Mouse (Mus musculus) CH12.LX (cell line): ENCODE data around the gene Trcg1. TPM values are rescaled to one million over a fixed set of nuclear protein-coding genes. Genes with fewer than 3 reads are reported as not detected.

Experiments
- DNase-seq: peaks from one replicate; pipeline ENCODE4 v3.0.0-alpha.2; 2013; ENCODE audit errors: extremely low read depth
- H3K27ac ChIP-seq: 2 replicates; pipeline ENCODE4 v1.5.1; 2012; ENCODE audit warnings: low read depth, mild to moderate bottlenecking, control low read depth, moderate library complexity; ENCODE audit not compliant: insufficient read depth
- H3K27me3 ChIP-seq: replicated peaks from 2 replicates; pipeline ENCODE3; 2012; ENCODE audit warnings: inconsistent platforms
- H3K36me3 ChIP-seq, 2 experiments: replicated peaks in 1 of 2; 2 replicates each; pipeline versions ENCODE3 to v1.6.1; 2012; ENCODE audit warnings: inconsistent platforms in 1 of 2, low read length in 1 of 2, mild to moderate bottlenecking in 1 of 2, mixed read lengths in 1 of 2, moderate library complexity in 1 of 2; ENCODE audit not compliant: control insufficient read depth in 1 of 2, insufficient read depth in 1 of 2
- H3K4me1 ChIP-seq, 2 experiments: 2 replicates each; pipeline ENCODE4 v1.6.1; 2012; ENCODE audit warnings: inconsistent platforms in 1 of 2, moderate library complexity in 1 of 2; ENCODE audit not compliant: insufficient read depth in 2 of 2, control insufficient read depth in 1 of 2
- H3K4me2 ChIP-seq: 2 replicates; pipeline ENCODE4 v1.6.1; 2012; ENCODE audit warnings: low read depth, mild to moderate bottlenecking, control low read depth; ENCODE audit not compliant: poor library complexity, insufficient read depth, severe bottlenecking
- H3K4me3 ChIP-seq, 3 experiments: fragments of 150-350 bp in 1 of 3; sonication (generic) in 1 of 3; replicated peaks in 1 of 3; 2 replicates each; pipeline versions ENCODE3 to v1.5.1; 2011 to 2012; ENCODE audit warnings: low read depth in 2 of 3, low read length in 2 of 3, mild to moderate bottlenecking in 2 of 3, moderate library complexity in 2 of 3, control low read depth in 1 of 3, improper control_type of control experiment in 1 of 3, inconsistent platforms in 1 of 3, mixed read lengths in 1 of 3; ENCODE audit not compliant: poor library complexity in 1 of 3
- H3K79me2 ChIP-seq: replicated peaks from 2 replicates; pipeline ENCODE4 v1.6.1; 2012; ENCODE audit warnings: mild to moderate bottlenecking, moderate library complexity; ENCODE audit not compliant: control insufficient read depth, poor library complexity, insufficient read depth, severe bottlenecking; ENCODE audit errors: extremely low read depth
- H3K9ac ChIP-seq: 2 replicates; pipeline ENCODE4 v1.6.1; 2012; ENCODE audit warnings: low read depth, mild to moderate bottlenecking, control low read depth, moderate library complexity; ENCODE audit not compliant: insufficient read depth
- H3K9me3 ChIP-seq: replicated peaks from 2 replicates; pipeline ENCODE3; 2012; ENCODE audit warnings: low read length, inconsistent platforms, mixed read lengths
- CHD1 ChIP-seq: IDR thresholded peaks from 2 replicates; pipeline ENCODE4 v1.6.1; 2012; ENCODE audit warnings: low read depth, low read length, improper control_type of control experiment, inconsistent platforms
- CHD2 ChIP-seq: IDR thresholded peaks from 2 replicates; pipeline ENCODE4 v1.6.1; 2011; ENCODE audit warnings: low read length, improper control_type of control experiment
- E2F4 ChIP-seq: IDR thresholded peaks from 2 replicates; pipeline ENCODE4 v1.6.1; 2011; ENCODE audit warnings: low read depth, low read length, improper control_type of control experiment; ENCODE audit not compliant: insufficient replicate concordance
- ELF1 ChIP-seq: IDR thresholded peaks from 2 replicates; pipeline ENCODE4 v1.6.1; 2014; ENCODE audit warnings: low read depth, mild to moderate bottlenecking, inconsistent platforms, low read length, improper control_type of control experiment
- EP300 ChIP-seq: IDR thresholded peaks from 2 replicates; pipeline ENCODE4 v1.6.1; 2011; ENCODE audit warnings: low read length, improper control_type of control experiment
- ETS1 ChIP-seq: conservative IDR thresholded peaks from 2 replicates; pipeline ENCODE4 v1.6.1; 2012; ENCODE audit warnings: low read depth, mild to moderate bottlenecking, inconsistent platforms, low read length, improper control_type of control experiment, moderate library complexity
- GABPA ChIP-seq: IDR thresholded peaks from 2 replicates; pipeline ENCODE4 v1.6.1; 2012; ENCODE audit warnings: low read depth, low read length, improper control_type of control experiment, inconsistent platforms; ENCODE audit not compliant: insufficient replicate concordance
- HCFC1 ChIP-seq: IDR thresholded peaks from 2 replicates; pipeline ENCODE4 v1.6.1; 2012; ENCODE audit warnings: low read depth, mild to moderate bottlenecking, inconsistent platforms, low read length, improper control_type of control experiment
- IRF4 ChIP-seq: IDR thresholded peaks from 2 replicates; pipeline ENCODE4 v1.6.1; 2014; ENCODE audit warnings: low read depth, mild to moderate bottlenecking, inconsistent platforms, low read length, improper control_type of control experiment
- JUN ChIP-seq: IDR thresholded peaks from 2 replicates; pipeline ENCODE4 v1.6.1; 2011; ENCODE audit warnings: low read depth, mild to moderate bottlenecking, low read length, improper control_type of control experiment, moderate library complexity; ENCODE audit not compliant: insufficient read depth
- JUND ChIP-seq: conservative IDR thresholded peaks from 2 replicates; pipeline ENCODE4 v1.6.1; 2011; ENCODE audit warnings: low read depth, low read length, improper control_type of control experiment
- MAFK ChIP-seq: IDR thresholded peaks from 2 replicates; pipeline ENCODE4 v1.6.1; 2011; ENCODE audit warnings: low read length, improper control_type of control experiment; ENCODE audit not compliant: insufficient replicate concordance
- MAX ChIP-seq: IDR thresholded peaks from 2 replicates; pipeline ENCODE4 v1.6.1; 2011; ENCODE audit warnings: low read length, improper control_type of control experiment
- MAZ ChIP-seq: IDR thresholded peaks from 2 replicates; pipeline ENCODE4 v1.6.1; 2012; ENCODE audit warnings: low read depth, mild to moderate bottlenecking, inconsistent platforms, low read length, improper control_type of control experiment, moderate library complexity
- MEF2A ChIP-seq: IDR thresholded peaks from 2 replicates; pipeline ENCODE4 v1.6.1; 2014; ENCODE audit warnings: low read depth, mild to moderate bottlenecking, inconsistent platforms, low read length, improper control_type of control experiment, borderline replicate concordance
- MYC ChIP-seq: IDR thresholded peaks from 2 replicates; pipeline ENCODE4 v1.6.1; 2011; ENCODE audit warnings: low read depth, mild to moderate bottlenecking, improper control_type of control experiment, low read length
- NELFE ChIP-seq: IDR thresholded peaks from 2 replicates; pipeline ENCODE4 v1.6.1; 2011; ENCODE audit warnings: low read depth, low read length, improper control_type of control experiment
- NRF1 ChIP-seq: IDR thresholded peaks from 2 replicates; pipeline ENCODE4 v1.6.1; 2014; ENCODE audit warnings: low read depth, mild to moderate bottlenecking, inconsistent platforms, low read length, improper control_type of control experiment, moderate library complexity
- RAD21 ChIP-seq: IDR thresholded peaks from 2 replicates; pipeline ENCODE4 v1.6.1; 2011; ENCODE audit warnings: low read depth, mild to moderate bottlenecking, low read length, improper control_type of control experiment, moderate library complexity
- RCOR1 ChIP-seq: conservative IDR thresholded peaks from 2 replicates; pipeline ENCODE4 v1.6.1; 2012; ENCODE audit warnings: low read depth, mild to moderate bottlenecking, inconsistent platforms, low read length, improper control_type of control experiment
- TBP ChIP-seq: conservative IDR thresholded peaks from 2 replicates; pipeline ENCODE4 v1.6.1; 2011; ENCODE audit warnings: low read depth, low read length, improper control_type of control experiment
- UBTF ChIP-seq: IDR thresholded peaks from 2 replicates; pipeline ENCODE4 v1.6.1; 2012; ENCODE audit warnings: low read depth, mild to moderate bottlenecking, inconsistent platforms, low read length, improper control_type of control experiment, moderate library complexity
- USF1 ChIP-seq: IDR thresholded peaks from 2 replicates; pipeline ENCODE4 v1.6.1; 2014; ENCODE audit warnings: low read depth, mild to moderate bottlenecking, inconsistent platforms, low read length, improper control_type of control experiment
- USF2 ChIP-seq: conservative IDR thresholded peaks from 2 replicates; pipeline ENCODE4 v1.6.1; 2011; ENCODE audit warnings: low read depth, low read length, improper control_type of control experiment
- ZMIZ1 ChIP-seq: IDR thresholded peaks from 2 replicates; pipeline ENCODE4 v1.6.1; 2012; ENCODE audit warnings: low read depth, mild to moderate bottlenecking, inconsistent platforms, low read length, improper control_type of control experiment
- ZNF384 ChIP-seq: IDR thresholded peaks from 2 replicates; pipeline ENCODE4 v1.6.1; 2012; ENCODE audit warnings: low read depth, low read length, improper control_type of control experiment, inconsistent platforms
- dilution Hi-C: fragments of 300-500 bp; cut with MboI; formaldehyde crosslinking; loops from 2 replicates; pipeline ENCODE4 v1.14.3; 2020; ENCODE audit warnings: low sequenced_read_pairs; ENCODE audit not compliant: extremely low pct_unique_long_range_greater_than_20kb, extremely low pct_ligation_motif_present
- in situ Hi-C: fragments of 300-500 bp; cut with MboI; formaldehyde crosslinking; loops from 3 replicates; pipeline ENCODE4 v1.14.3; 2019; ENCODE audit warnings: low sequenced_read_pairs, low pct_ligation_motif_present, low pct_unique_long_range_greater_than_20kb, mixed read lengths
- polyA plus RNA-seq: library from polyadenylated mRNA; unstranded; fragments of >175 nt; gene quantifications from 2 replicates; pipeline ENCODE4 v1.2.1, GENCODE M21; 2012; ENCODE audit warnings: low read depth; ENCODE audit not compliant: insufficient read length
- total RNA-seq, 2 experiments: library from RNA; depleted of rRNA; stranded (reverse); fragments of 300-350 nt in 1 of 2; fragments of >200 nt in 1 of 2; gene quantifications; 2 replicates each; pipeline ENCODE4 v1.2.3; 2012 to 2014

Gene Trcg1
- total and polyA plus RNA-seq, 3 experiments: not detected

- Histone ChIP-seq H3K9me3 (no peaks in the 10 kb centered on the region), H3K4me3 (peak overlapping the region; percentile 46 to 93 (median 67)), H3K4me2 (peak overlapping the region; percentile 23; the same call in 1 of the 2 replicates), H3K9ac (peak overlapping the region; percentile 49), H3K27me3 (no peaks in the 10 kb centered on the region), H3K79me2 (peaks cover 43% of the 10 kb centered on the region), H3K36me3 (peaks cover 11 to 20% of the 10 kb centered on the region in 2 experiments)
- in situ Hi-C loops: loop anchor here (5.0 kb wide), 1 partner anchor 79 kb away; no protein-coding TSS in a partner anchor
- dilution Hi-C loops: no loop called here
- TF ChIP-seq UBTF: no peak
- no peak for TF ChIP-seq E2F4
- TF ChIP-seq CHD2: no peak
- peak; percentile 35; the same call in 1 of the 2 replicates for TF ChIP-seq USF2
- no peak for TF ChIP-seq ZMIZ1
- TF ChIP-seq MAZ: no peak
- no peak for TF ChIP-seq ELF1
- no peak for TF ChIP-seq JUN
- TF ChIP-seq HCFC1: no peak
- no peak for TF ChIP-seq RCOR1
- TF ChIP-seq MEF2A: no peak
- TF ChIP-seq GABPA: no peak
- TF ChIP-seq MYC: no peak
- no peak for TF ChIP-seq JUND
- TF ChIP-seq NELFE: no peak; the same call in 1 of the 2 replicates
- no peak for TF ChIP-seq TBP
- TF ChIP-seq USF1: peak; percentile 49
- no peak for TF ChIP-seq ETS1
- TF ChIP-seq EP300: no peak
- no peak for TF ChIP-seq ZNF384
- 0 out of 2 replicates have a peak, but pooled peaks have one; percentile 3 for TF ChIP-seq IRF4
- TF ChIP-seq NRF1: no peak
- TF ChIP-seq RAD21: no peak; the same call in 1 of the 2 replicates
- TF ChIP-seq CHD1: no peak
- TF ChIP-seq MAX: 0 out of 2 replicates have a peak, but pooled peaks have one; percentile 12
- no peak for TF ChIP-seq MAFK
- TF ChIP-seq, all 38 proteins: peak for 4
- peaks cover 13 to 59% of the 10 kb centered on the region in 2 experiments for H3K4me1 ChIP-seq
- DNase-seq: no peak
- peak overlapping the region; percentile 42 for H3K27ac ChIP-seq
Measured at GRCm38 (mm10) chr9:57262795-57263684, 26.7 kb downstream of the Trcg1 start.
